Mouse (Mus musculus) liver, embryonic 14.5 days (tissue): Measurements from ENCODE around the gene Map4k2. TPM values are rescaled to one million over a fixed set of nuclear protein-coding genes. Genes with fewer than 3 reads are reported as not detected.

Experiments
- ATAC-seq: fragments of 200-750 bp; cut with Nextera tagmentation; 2 replicates; pipeline ENCODE4 v1.8.0; 2017; ENCODE audit warnings: moderate number of reproducible peaks, mild to moderate bottlenecking, moderate library complexity; ENCODE audit not compliant: insufficient read depth
- DNase-seq, 3 experiments: peaks; one replicate each; pipeline ENCODE4 v3.0.0-alpha.2; 2012 to 2013; ENCODE audit warnings: low read depth in 3 of 3, low spot score in 3 of 3
- H3K27ac ChIP-seq: fragments of 300-500 bp; sonication (generic); 2 replicates; pipeline ENCODE4 v1.5.1; 2014; ENCODE audit warnings: moderate library complexity, mild to moderate bottlenecking, control low read depth, inconsistent platforms
- H3K27me3 ChIP-seq: fragments of 300-500 bp; sonication (generic); 2 replicates; pipeline ENCODE4 v1.6.1; 2014; ENCODE audit warnings: mild to moderate bottlenecking, low read length, moderate library complexity; ENCODE audit not compliant: control insufficient read depth, insufficient read depth
- H3K36me3 ChIP-seq: fragments of 300-500 bp; sonication (generic); replicated peaks from 2 replicates; pipeline ENCODE4 v1.6.1; 2014; ENCODE audit warnings: low read depth; ENCODE audit not compliant: control insufficient read depth, insufficient read depth
- H3K4me1 ChIP-seq, 2 experiments: fragments of 200-500 bp in 1 of 2; fragments of 300-500 bp in 1 of 2; sonication (generic) in 1 of 2; replicated peaks; 2 replicates each; pipeline ENCODE4 v1.6.1; 2012 to 2014; ENCODE audit warnings: antibody characterized with exemption in 1 of 2, inconsistent platforms in 1 of 2, low read length in 1 of 2; ENCODE audit not compliant: control insufficient read depth in 2 of 2, insufficient read depth in 2 of 2
- H3K4me2 ChIP-seq: fragments of 300-500 bp; sonication (generic); 2 replicates; pipeline ENCODE4 v1.6.1; 2014; ENCODE audit warnings: low read depth, mild to moderate bottlenecking, control low read depth, moderate library complexity
- H3K4me3 ChIP-seq, 2 experiments: fragments of 200-500 bp in 1 of 2; fragments of 300-500 bp in 1 of 2; sonication (generic) in 1 of 2; 2 replicates each; pipeline ENCODE4 v1.5.1; 2012 to 2014; ENCODE audit warnings: low read depth in 2 of 2, low read length in 2 of 2, mild to moderate bottlenecking in 2 of 2, control low read depth in 1 of 2, inconsistent platforms in 1 of 2, moderate library complexity in 1 of 2; ENCODE audit not compliant: insufficient read depth in 1 of 2
- H3K9ac ChIP-seq: fragments of 300-500 bp; sonication (generic); replicated peaks from 2 replicates; pipeline ENCODE4 v1.6.1; 2014; ENCODE audit warnings: mild to moderate bottlenecking, control low read depth, moderate library complexity
- H3K9me3 ChIP-seq: fragments of 300-500 bp; sonication (generic); 2 replicates; pipeline ENCODE4 v1.6.1; 2016; ENCODE audit warnings: low read length, mixed read lengths; ENCODE audit not compliant: control insufficient read depth
- CTCF ChIP-seq: IDR thresholded peaks from 2 replicates; pipeline ENCODE4 v1.5.1; 2016; ENCODE audit warnings: antibody characterized with exemption, low read depth, control low read depth
- EP300 ChIP-seq: IDR thresholded peaks from 2 replicates; pipeline ENCODE4 v1.6.1; 2016; ENCODE audit warnings: antibody characterized with exemption, low read depth
- WGBS: fragments of 180-500 bp; shearing (Covaris S2); extraction: QIAGEN DNeasy Blood & Tissue Kit; methylation state at CpG from one replicate; pipeline ENCODE4 v1.1.7; 2014; ENCODE audit not compliant: insufficient replicate concordance; 5-methylcytosine and 5-hydroxymethylcytosine counted together
- polyA plus RNA-seq, 2 experiments: library from polyadenylated mRNA; depleted of rRNA in 1 of 2; stranded (reverse) in 1 of 2; unstranded in 1 of 2; fragments of >200 nt; fragmentation: Nextera tagmentation in 1 of 2; extraction: Ambion mirVana in 1 of 2; gene quantifications; 2 replicates each; pipeline versions ENCODE4 v1.2.1 to v1.2.3; 2012 to 2014

The Map4k2 gene
- polyA plus RNA-seq, 2 experiments, result 3.0 to 17.6 TPM

- Histone ChIP-seq H3K9ac (peak within 1 kb of the TSS; percentile 78), H3K4me2 (peak within 1 kb of the TSS; percentile 100), H3K4me3 (peak within 1 kb of the TSS; percentile 87 to 92), H3K27me3 (no peaks in the 10 kb centered on the region), H3K9me3 (no peaks in the 10 kb centered on the region), H3K4me1 (peaks cover 13 to 24% of the 10 kb centered on the region in 2 experiments), H3K27ac (peak within 1 kb of the TSS; percentile 70), H3K36me3 (peaks cover 6% of the 10 kb centered on the region)
- WGBS, result under 1% methylated on average over 43 of the region's 43 CpGs
- no peak for TF ChIP-seq EP300
- TF ChIP-seq CTCF, result peak; percentile 46
- DNase-seq (peak; percentile 89 to 93 (median 91)), ATAC-seq (peak; percentile 87)
These were observed 6.1 kb upstream of the Map4k2 start, which contains the start of gene Men1 for GRCm38 (mm10) chr19:6334673-6335457. Gene Men1 (plus strand): TSS chr19:6334979.

GRCm38 (mm10) chr19:6335458-6335827 is 5.5 kb upstream of the Map4k2 start:
- TF ChIP-seq CTCF (peak; percentile 35; the same call in 1 of the 2 replicates), EP300 (no peak)
- peak; percentile 31; the same call in 1 of the 2 replicates for ATAC-seq
- DNase-seq, result no peak

GRCm38 (mm10) chr19:6336920-6337319 is 4.0 kb upstream of the Map4k2 start:
- TF ChIP-seq EP300 (no peak), CTCF (no peak)
- no peak overlapping the region for H3K4me3 ChIP-seq
- 86% methylated on average over 10 of the region's 10 CpGs for WGBS
- ATAC-seq (no peak), DNase-seq (no peak)
- H3K27ac ChIP-seq, result no peak overlapping the region
- H3K9me3 ChIP-seq, result no peaks in the 10 kb centered on the region
- H3K27me3 ChIP-seq, result no peaks in the 10 kb centered on the region
- no peak overlapping the region for H3K9ac ChIP-seq
- peaks cover 6% of the 10 kb centered on the region for H3K36me3 ChIP-seq
- no peak overlapping the region; the same call in 1 of the 2 replicates for H3K4me2 ChIP-seq
- H3K4me1 ChIP-seq, result peaks cover 21 to 37% of the 10 kb centered on the region in 2 experiments

More at GRCm38 (mm10) chr19:6335458-6335827, 5.5 kb upstream of the Map4k2 start:
- H3K4me3 ChIP-seq, result peak overlapping the region; percentile 87 to 92
- peak overlapping the region; percentile 78 for H3K9ac ChIP-seq
- peak overlapping the region; percentile 100 for H3K4me2 ChIP-seq
- H3K27me3 ChIP-seq, result no peaks in the 10 kb centered on the region
- peaks cover 6% of the 10 kb centered on the region for H3K36me3 ChIP-seq
- WGBS, result under 1% methylated on average over 25 of the region's 25 CpGs
- no peaks in the 10 kb centered on the region for H3K9me3 ChIP-seq
- peak overlapping the region; percentile 70 for H3K27ac ChIP-seq
- peaks cover 18 to 30% of the 10 kb centered on the region in 2 experiments for H3K4me1 ChIP-seq

GRCm38 (mm10) chr19:6338171-6338570 is 2.8 kb upstream of the Map4k2 start:
- H3K27ac ChIP-seq, result no peak overlapping the region
- no peaks in the 10 kb centered on the region for H3K27me3 ChIP-seq
- no peaks in the 10 kb centered on the region for H3K9me3 ChIP-seq
- ATAC-seq, result no peak
- peaks cover 21 to 37% of the 10 kb centered on the region in 2 experiments for H3K4me1 ChIP-seq
- no peak overlapping the region for H3K9ac ChIP-seq
- TF ChIP-seq EP300 (no peak), CTCF (no peak)
- 77% methylated on average over 7 of the region's 7 CpGs for WGBS
- no peak for DNase-seq
- H3K4me2 ChIP-seq, result no peak overlapping the region
- H3K4me3 ChIP-seq, result no peak overlapping the region
- peaks cover 6% of the 10 kb centered on the region for H3K36me3 ChIP-seq

- ATAC-seq (no peak), DNase-seq (no peak)
- TF ChIP-seq EP300 (no peak), CTCF (no peak)
- WGBS, result 85% methylated on average over 11 of the region's 11 CpGs
- peaks cover 21 to 40% of the 10 kb centered on the region in 2 experiments for H3K4me1 ChIP-seq
- H3K27ac ChIP-seq, result no peak overlapping the region
- H3K9me3 ChIP-seq, result no peaks in the 10 kb centered on the region
- peaks cover 6% of the 10 kb centered on the region for H3K36me3 ChIP-seq
- H3K27me3 ChIP-seq, result no peaks in the 10 kb centered on the region
- no peak overlapping the region for H3K4me2 ChIP-seq
- H3K9ac ChIP-seq, result no peak overlapping the region
- H3K4me3 ChIP-seq, result no peak overlapping the region
These were observed 2.2 kb upstream of the Map4k2 start for GRCm38 (mm10) chr19:6338716-6339115.
